Mouse (Mus musculus) stomach, postnatal 0 days (tissue): Measurements from ENCODE around the gene Chrm3.

Experiments
- CTCF ChIP-seq: IDR thresholded peaks from 2 replicates; pipeline ENCODE4 v1.5.1; 2016; ENCODE audit warnings: antibody characterized with exemption, low read depth, mild to moderate bottlenecking, moderate library complexity
- EP300 ChIP-seq: optimal IDR thresholded peaks from 2 replicates; pipeline ENCODE3; 2016; ENCODE audit warnings: antibody characterized with exemption

DNA sequence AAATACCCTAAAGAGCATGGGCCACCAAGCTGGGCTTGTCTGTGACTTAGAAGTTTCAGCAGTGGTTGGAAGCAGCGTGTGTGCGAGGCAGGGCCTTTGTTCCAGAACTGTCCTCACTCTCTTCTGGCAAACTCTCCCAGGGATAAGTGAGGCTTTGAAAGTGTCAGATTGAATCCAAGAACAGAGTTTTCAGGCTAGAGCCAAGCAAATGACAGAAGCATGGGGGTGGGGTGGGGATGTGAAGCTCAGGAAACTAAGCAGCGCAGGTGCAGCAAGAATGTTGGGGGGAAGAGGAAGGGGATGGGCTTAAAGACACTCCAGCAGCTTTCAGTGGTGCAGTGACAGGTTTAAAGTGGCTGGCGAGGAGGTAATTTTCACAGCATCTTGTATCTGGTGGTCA lies 388.8 kb downstream of the Chrm3 start:
- TF ChIP-seq EP300 = no peak
- no peak for TF ChIP-seq CTCF
